Mouse (Mus musculus) kidney, adult 2 months (tissue): ENCODE measurements around the gene Bach2.

ENCODE experiments used
- CTCF ChIP-seq: fragments of 200-500 bp; conservative IDR thresholded peaks from 2 replicates; pipeline ENCODE4 v1.5.1; 2011; ENCODE audit warnings: low read depth, mild to moderate bottlenecking, control low read depth, low read length, moderate library complexity, mixed read lengths; ENCODE audit not compliant: insufficient read depth, insufficient read length
- POLR2A ChIP-seq: fragments of 200-500 bp; IDR thresholded peaks from one replicate; pipeline ENCODE4 v1.6.1; 2011; ENCODE audit warnings: low read depth, low read length, control low read depth

- TF ChIP-seq CTCF (no peak), POLR2A (no peak)
These were observed 127.6 kb downstream of the Bach2 start for GRCm38 (mm10) chr4:32366176-32366575.
